Mouse (Mus musculus): ENCODE measurements at regions not wholly inside any gene's neighbourhood (a gene's known extent, or its start where the extent isn't known, plus 50 kb on each side); places are given as distances from the start of the nearest gene placed in this dataset.

DNA sequence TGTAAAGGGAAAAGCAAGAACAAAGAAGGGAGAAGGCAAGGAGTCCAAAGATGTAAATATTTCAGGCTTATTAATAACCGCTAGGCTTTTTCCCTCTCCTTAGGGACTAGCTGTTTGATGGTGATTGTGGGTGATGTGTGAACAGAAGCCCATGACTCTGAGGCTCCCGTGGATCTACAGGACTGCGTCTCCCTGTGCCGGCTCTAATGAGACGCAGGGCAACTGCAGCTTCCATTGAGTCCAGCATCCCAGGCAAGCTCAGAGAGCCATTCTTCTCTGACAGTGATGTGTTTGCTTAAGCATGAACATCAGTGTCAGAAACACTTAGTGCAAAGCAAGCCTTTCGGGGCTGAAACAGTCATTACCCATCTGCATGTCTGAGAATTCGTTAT is 70.0 kb upstream of the Hif1a start:
- TF ChIP-seq CTCF (IDR thresholded peaks at IDR 0.05; ENCODE audit: borderline replicate concordance, extremely low read depth, insufficient read depth, insufficient read length) (no peak), POLR2A (IDR thresholded peaks at IDR 0.05; ENCODE audit: borderline replicate concordance, extremely low read depth, insufficient read depth, insufficient read length, poor library complexity, severe bottlenecking) (no peak)
